Mouse (Mus musculus) ES-E14 (cell line): Measurements from ENCODE around the gene Lrch4.

Experiments
- HCFC1 ChIP-seq: IDR thresholded peaks from 2 replicates; pipeline ENCODE4 v1.6.1; 2012; ENCODE audit warnings: low read length, inconsistent platforms, borderline replicate concordance; ENCODE audit not compliant: insufficient read depth
- MAFK ChIP-seq: IDR thresholded peaks from 2 replicates; pipeline ENCODE4 v1.6.1; 2014; ENCODE audit warnings: mild to moderate bottlenecking, low read depth, low read length, inconsistent platforms; ENCODE audit not compliant: insufficient read depth
- ZC3H11A ChIP-seq: IDR thresholded peaks from 2 replicates; pipeline ENCODE4 v1.6.1; 2012; ENCODE audit warnings: low read depth, mild to moderate bottlenecking, inconsistent platforms, low read length, borderline replicate concordance

DNA sequence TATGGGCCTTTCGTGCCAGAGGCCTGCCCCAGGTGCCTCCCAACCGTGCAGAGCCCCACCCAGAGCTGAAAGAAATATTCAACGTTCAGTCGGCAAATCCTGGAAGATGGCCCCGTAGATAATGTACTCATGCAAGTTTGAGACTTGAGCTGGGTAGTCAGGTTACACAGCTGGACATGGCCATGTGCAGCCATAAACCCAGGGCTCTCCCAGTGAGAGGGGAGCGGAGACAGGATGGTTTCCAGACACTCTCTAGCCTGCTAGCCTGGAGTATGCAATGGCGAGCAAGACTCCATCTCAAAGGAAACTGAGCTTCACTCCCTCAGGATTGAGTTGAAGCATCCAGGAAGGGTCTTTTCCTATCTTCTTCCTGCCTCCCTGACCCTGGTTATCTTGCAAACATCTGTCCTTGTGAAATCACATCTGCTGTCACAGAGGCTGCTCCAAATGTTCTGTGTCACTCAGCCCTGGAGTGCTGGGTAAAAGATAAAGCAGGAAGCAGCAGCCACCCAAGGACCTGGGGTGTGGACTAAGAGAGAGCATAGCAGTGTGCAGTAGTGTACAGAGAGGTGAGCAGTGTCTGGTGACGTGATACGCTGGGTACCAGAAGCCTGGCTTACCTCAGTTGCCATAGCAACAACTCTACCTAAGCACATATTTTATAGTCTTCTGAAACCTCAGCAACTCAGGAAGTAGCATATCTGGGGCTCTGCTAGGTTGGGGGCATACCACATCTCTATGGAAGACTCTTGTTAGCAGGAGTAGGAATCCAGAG, 19.1 kb downstream of the Lrch4 start:
- no peak for TF ChIP-seq MAFK
- no peak for TF ChIP-seq ZC3H11A
- no peak for TF ChIP-seq HCFC1
